Mouse (Mus musculus) liver, adult 2 months (tissue): ENCODE measurements around the gene Xpr1. TPM values are rescaled to one million over a fixed set of nuclear protein-coding genes. Genes with fewer than 3 reads are reported as not detected.
A peak's percentile ranks its signal among the peaks of the same experiment; 100 is the strongest.

ENCODE experiments used
- DNase-seq: peaks from one replicate; pipeline ENCODE4 v3.0.0-alpha.2; 2011; ENCODE audit warnings: low read depth, low spot score; ENCODE audit errors: extremely low read depth
- H3K27ac ChIP-seq: fragments of 200-500 bp; replicated peaks from 2 replicates; pipeline ENCODE4 v1.5.1; 2012; ENCODE audit warnings: low read depth, mild to moderate bottlenecking, control low read depth, inconsistent platforms, low read length; ENCODE audit not compliant: insufficient read depth
- H3K27me3 ChIP-seq: fragments of 200-500 bp; 2 replicates; pipeline ENCODE4 v1.6.1; 2012; ENCODE audit warnings: mild to moderate bottlenecking, moderate library complexity, low read length, inconsistent platforms; ENCODE audit not compliant: control insufficient read depth, insufficient read depth
- H3K36me3 ChIP-seq: fragments of 200-500 bp; 2 replicates; pipeline ENCODE4 v1.6.1; 2012; ENCODE audit warnings: low read length, inconsistent platforms; ENCODE audit not compliant: control insufficient read depth, insufficient read depth
- H3K4me1 ChIP-seq: fragments of 200-500 bp; 2 replicates; pipeline ENCODE4 v1.6.1; 2011; ENCODE audit warnings: low read length; ENCODE audit not compliant: control insufficient read depth, insufficient read depth
- H3K4me3 ChIP-seq: fragments of 200-500 bp; 2 replicates; pipeline ENCODE4 v1.5.1; 2011; ENCODE audit warnings: low read depth, mild to moderate bottlenecking, control low read depth, low read length, moderate library complexity; ENCODE audit not compliant: insufficient read depth
- H3K79me2 ChIP-seq: fragments of 200-500 bp; 2 replicates; pipeline ENCODE4 v1.6.1; 2012; ENCODE audit warnings: inconsistent platforms, mild to moderate bottlenecking, low read length, moderate library complexity; ENCODE audit not compliant: control insufficient read depth, insufficient read depth
- H3K9ac ChIP-seq: fragments of 200-500 bp; 2 replicates; pipeline ENCODE4 v1.6.1; 2012; ENCODE audit warnings: low read depth, mild to moderate bottlenecking, control low read depth, inconsistent platforms, low read length
- CTCF ChIP-seq: fragments of 200-500 bp; IDR thresholded peaks from 2 replicates; pipeline ENCODE4 v1.5.1; 2011; ENCODE audit warnings: low read depth, low read length, control low read depth
- POLR2A ChIP-seq: fragments of 200-500 bp; IDR thresholded peaks from 2 replicates; pipeline ENCODE4 v1.6.1; 2011; ENCODE audit warnings: low read length, control low read depth; ENCODE audit not compliant: insufficient read depth; ENCODE audit errors: extremely low read depth
- WGBS: fragments of 180-500 bp; shearing (Covaris S2); methylation state at CpG from one replicate; pipeline ENCODE4 v1.1.7; 2018; 5-methylcytosine and 5-hydroxymethylcytosine counted together
- polyA plus RNA-seq: library from polyadenylated mRNA; depleted of rRNA; stranded (reverse); fragments of >200 nt; gene quantifications from 2 replicates; pipeline ENCODE4 v1.2.3, GENCODE M21; 2012; rRNA removed
- total RNA-seq: library from RNA; depleted of rRNA; stranded (reverse); fragments of >200 nt; gene quantifications from 2 replicates; pipeline ENCODE4 v1.2.3, GENCODE M21; 2014; rRNA removed

The Xpr1 gene
- total RNA-seq (15.8 and 17.1 TPM in 2 replicates), polyA plus RNA-seq (5.4 and 6.3 TPM in 2 replicates)

DNA sequence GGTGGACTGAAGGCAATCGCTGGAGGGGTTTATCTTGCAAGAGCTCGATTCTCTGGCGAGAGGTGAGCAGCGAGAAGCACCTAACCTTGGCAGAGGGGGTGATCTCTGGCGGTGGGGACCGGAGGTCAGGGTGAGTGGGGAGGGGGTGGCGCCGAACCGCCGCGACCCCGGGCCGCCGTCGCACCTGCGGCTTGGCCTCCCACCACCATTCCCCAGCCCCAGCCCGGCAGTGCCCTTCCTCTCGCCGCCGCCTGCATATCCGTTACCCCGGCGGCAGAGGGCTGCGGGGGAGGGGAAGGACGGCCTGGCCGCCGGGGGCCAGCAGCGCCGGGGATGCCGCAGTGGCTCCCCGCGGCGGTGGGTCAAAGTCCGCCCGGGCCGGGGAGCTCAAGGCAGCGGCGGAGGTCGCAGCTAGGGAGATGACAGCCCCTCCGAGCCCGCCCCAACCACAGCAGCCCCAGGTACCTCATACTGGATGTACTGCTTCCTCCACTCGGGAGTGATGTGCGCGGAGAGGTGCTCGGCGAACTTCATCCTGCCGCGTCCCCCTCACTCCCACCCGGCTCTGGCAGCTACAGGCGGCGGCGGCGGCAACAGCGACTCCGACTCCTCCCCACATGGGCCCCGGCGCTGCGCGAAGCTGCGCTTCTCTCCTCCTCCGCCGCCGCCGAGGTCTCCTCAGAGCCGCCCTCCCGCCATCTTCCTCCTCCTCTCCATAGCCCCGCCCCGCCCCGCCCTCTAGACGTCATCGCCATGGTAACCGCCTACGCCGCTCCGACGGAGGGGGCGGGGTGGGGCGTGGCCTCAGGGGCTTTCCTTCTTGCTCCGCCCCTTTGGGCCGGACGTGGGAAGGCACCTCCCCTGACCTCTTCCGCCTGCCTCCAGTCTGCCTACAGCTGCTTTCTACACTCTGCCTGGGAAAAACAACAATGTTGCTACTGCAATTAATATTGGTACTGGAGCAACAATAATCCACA is at the start of gene Xpr1:
Gene Xpr1 (minus strand): TSS at position 715 of the 977 bp plus-strand sequence.
- under 1% methylated on average over 80 of the region's 82 CpGs for WGBS
- TF ChIP-seq POLR2A (peak; percentile 75), CTCF (no peak)
- Histone ChIP-seq H3K4me1 (no peaks in the 10 kb centered on the region), H3K79me2 (no peaks in the 10 kb centered on the region; the same call in 1 of the 2 replicates), H3K9ac (peak within 1 kb of the TSS; percentile 94), H3K27ac (peak within 1 kb of the TSS; percentile 68), H3K27me3 (no peaks in the 10 kb centered on the region), H3K4me3 (peak within 1 kb of the TSS; percentile 80), H3K36me3 (no peaks in the 10 kb centered on the region)
- peak; percentile 71 for DNase-seq

GRCm38 (mm10) chr1:155463442-155463841 is 46.2 kb upstream of the Xpr1 start:
- Histone ChIP-seq H3K36me3 (no peaks in the 10 kb centered on the region), H3K4me1 (no peaks in the 10 kb centered on the region), H3K27ac (no peak overlapping the region), H3K79me2 (no peaks in the 10 kb centered on the region), H3K9ac (no peak overlapping the region), H3K27me3 (no peaks in the 10 kb centered on the region), H3K4me3 (no peak overlapping the region)
- TF ChIP-seq POLR2A (no peak), CTCF (no peak)
- DNase-seq = no peak
- 89% methylated on average over 10 of the region's 10 CpGs for WGBS

DNA sequence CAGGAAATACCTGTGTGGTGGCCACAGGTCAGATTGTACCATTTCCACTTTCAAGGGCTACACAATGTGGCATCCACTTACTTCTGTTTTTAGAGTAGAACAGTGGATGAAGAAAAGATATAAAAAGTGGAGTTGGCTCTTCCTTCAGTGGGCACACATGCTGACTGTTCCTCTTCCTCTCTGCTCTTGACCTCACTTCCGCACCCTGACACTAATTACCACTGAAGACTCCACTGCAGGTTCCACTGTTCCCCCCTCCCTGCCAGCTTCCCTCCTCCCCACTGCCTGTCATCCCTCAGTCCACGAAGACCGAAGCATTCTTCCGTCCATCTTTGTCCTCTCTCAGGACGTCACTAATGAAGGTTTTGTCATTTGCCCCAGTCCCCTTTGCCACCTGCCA is 45.4 kb upstream of the Xpr1 start:
- no peak for DNase-seq
- H3K4me1 ChIP-seq = no peaks in the 10 kb centered on the region
- H3K79me2 ChIP-seq = no peaks in the 10 kb centered on the region
- WGBS = 82% methylated on average over 5 of the region's 5 CpGs
- H3K4me3 ChIP-seq = no peak overlapping the region
- no peaks in the 10 kb centered on the region for H3K27me3 ChIP-seq
- no peak overlapping the region for H3K9ac ChIP-seq
- TF ChIP-seq POLR2A = no peak
- H3K36me3 ChIP-seq = no peaks in the 10 kb centered on the region
- no peak overlapping the region for H3K27ac ChIP-seq

GRCm38 (mm10) chr1:155457532-155457931 is 40.3 kb upstream of the Xpr1 start:
- no peak overlapping the region for H3K9ac ChIP-seq
- H3K79me2 ChIP-seq = no peaks in the 10 kb centered on the region
- WGBS = 88% methylated on average over 7 of the region's 7 CpGs

GRCm38 (mm10) chr1:155453180-155453579 is 36.0 kb upstream of the Xpr1 start:
- no peaks in the 10 kb centered on the region for H3K36me3 ChIP-seq
- no peaks in the 10 kb centered on the region for H3K79me2 ChIP-seq
- no peaks in the 10 kb centered on the region for H3K4me1 ChIP-seq
- H3K9ac ChIP-seq = no peak overlapping the region
- H3K27me3 ChIP-seq = no peaks in the 10 kb centered on the region
- H3K27ac ChIP-seq = no peak overlapping the region
- WGBS = 77% methylated on average over 8 of the region's 8 CpGs
- TF ChIP-seq CTCF = no peak
- TF ChIP-seq POLR2A = no peak
- no peak overlapping the region for H3K4me3 ChIP-seq
- peak; percentile 49 for DNase-seq

More at GRCm38 (mm10) chr1:155457532-155457931, 40.3 kb upstream of the Xpr1 start:
- no peak for TF ChIP-seq CTCF
- TF ChIP-seq POLR2A = no peak
- DNase-seq = no peak
- Histone ChIP-seq H3K36me3 (no peaks in the 10 kb centered on the region), H3K4me1 (no peaks in the 10 kb centered on the region), H3K27me3 (no peaks in the 10 kb centered on the region), H3K4me3 (no peak overlapping the region), H3K27ac (no peak overlapping the region)

- no peak overlapping the region for H3K27ac ChIP-seq
- H3K4me1 ChIP-seq = no peaks in the 10 kb centered on the region
- no peaks in the 10 kb centered on the region for H3K79me2 ChIP-seq
- no peaks in the 10 kb centered on the region for H3K27me3 ChIP-seq
- 95% methylated on average over 2 of the region's 2 CpGs for WGBS
- H3K9ac ChIP-seq = no peak overlapping the region
- no peaks in the 10 kb centered on the region for H3K36me3 ChIP-seq
- TF ChIP-seq POLR2A (no peak), CTCF (no peak)
- no peak overlapping the region for H3K4me3 ChIP-seq
- DNase-seq = no peak
These were observed 31.7 kb upstream of the Xpr1 start for GRCm38 (mm10) chr1:155448932-155449331.
